Mouse (Mus musculus) A20 (cell line): ENCODE data around the gene Zcchc12.

ENCODE experiments used
- DNase-seq: peaks from one replicate; pipeline ENCODE4 v3.0.0-alpha.2; 2011; ENCODE audit warnings: low read depth, low spot score

The Zcchc12 gene

GRCm38 (mm10) chrX:36195736-36196525, at the start of gene Zcchc12:
TSS of gene Zcchc12 (plus strand) at chrX:36195904.
- no peak for DNase-seq

- no peak for DNase-seq
These were observed 49.0 kb upstream of the Zcchc12 start for GRCm38 (mm10) chrX:36146746-36147145.

GRCm38 (mm10) chrX:36150100-36150499, 45.6 kb upstream of the Zcchc12 start:
- DNase-seq: no peak

DNA sequence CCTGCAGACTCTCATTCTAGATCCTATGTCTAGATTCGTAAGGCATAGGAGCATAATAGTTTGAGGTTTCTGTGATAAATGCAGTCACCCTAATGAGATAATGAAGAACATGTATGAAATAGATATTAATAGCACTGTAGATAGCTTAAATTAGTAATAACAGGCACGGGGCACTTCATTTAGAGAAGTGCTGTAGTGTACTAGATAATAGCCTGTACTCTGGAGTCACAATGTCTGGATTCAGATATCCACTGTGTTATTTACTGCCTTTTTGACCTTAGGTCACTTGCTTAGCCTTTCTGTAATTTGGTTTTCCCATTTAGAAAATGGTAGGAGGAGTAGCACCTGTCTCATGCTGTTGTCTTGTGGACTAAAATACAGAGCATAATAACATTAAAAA, 39.0 kb upstream of the Zcchc12 start:
- DNase-seq: no peak

DNA sequence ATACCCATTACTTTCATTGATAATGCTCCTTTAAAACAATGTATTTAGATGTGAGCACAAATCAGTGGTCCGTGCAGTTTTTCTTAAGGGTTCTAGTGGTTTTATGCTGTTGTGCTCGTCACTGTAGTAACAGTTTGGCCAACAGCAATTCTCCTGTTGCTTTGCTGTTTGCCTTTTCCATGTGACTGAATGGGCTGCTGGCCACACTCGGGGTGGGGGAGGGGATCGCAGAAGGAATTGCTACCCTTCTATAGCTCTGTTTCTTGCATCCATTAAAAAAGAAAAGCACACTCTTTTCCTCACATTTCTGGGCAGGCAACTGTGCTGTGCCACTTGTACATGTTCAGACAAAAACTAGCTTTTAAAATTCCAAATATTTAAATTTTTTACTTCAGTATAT, 34.1 kb upstream of the Zcchc12 start:
- DNase-seq: no peak

DNA sequence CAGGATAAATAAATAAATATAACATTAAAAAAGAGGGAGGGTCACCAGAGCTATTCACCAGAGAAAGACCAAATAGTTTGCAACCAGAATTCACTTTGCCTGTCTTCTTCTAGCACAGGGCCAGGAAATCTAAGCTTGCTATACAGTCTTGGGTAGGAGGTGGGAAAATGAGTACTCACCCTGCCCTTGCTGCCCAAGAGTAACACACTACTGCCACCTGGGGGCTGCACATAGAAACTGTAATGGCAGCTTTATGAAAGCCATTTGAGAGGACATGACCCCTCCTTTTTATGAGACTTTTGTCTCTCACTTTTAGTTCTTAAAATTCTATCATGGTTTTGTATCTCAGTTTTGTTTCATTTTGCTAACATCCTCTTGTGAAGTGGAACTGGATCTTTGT, 12.1 kb upstream of the Zcchc12 start:
- DNase-seq: peak; percentile 38

GRCm38 (mm10) chrX:36186036-36186435, 9.7 kb upstream of the Zcchc12 start:
- no peak for DNase-seq

GRCm38 (mm10) chrX:36186443-36186842, 9.3 kb upstream of the Zcchc12 start:
- DNase-seq: no peak

DNA sequence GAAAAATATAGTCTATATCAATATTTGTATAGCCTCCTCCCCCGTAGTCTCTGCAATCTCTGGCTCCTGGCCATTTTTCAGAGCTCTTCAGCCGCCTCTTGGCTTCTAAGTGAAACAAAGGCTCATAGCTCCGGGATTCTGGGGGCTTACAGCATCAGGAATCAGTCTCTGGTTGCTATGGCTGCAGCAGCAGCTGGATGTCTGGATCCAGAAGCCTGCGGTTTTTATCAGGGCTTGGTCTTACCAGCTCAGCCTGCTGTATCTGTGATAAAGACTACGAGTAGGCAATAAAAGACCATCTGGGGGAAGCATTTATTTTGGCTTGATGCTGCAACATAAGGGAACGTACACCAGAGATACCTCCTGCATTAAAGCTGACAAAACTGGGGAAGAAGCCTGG, 1.8 kb upstream of the Zcchc12 start:
- DNase-seq: no peak

GRCm38 (mm10) chrX:36209554-36209953, 13.8 kb downstream of the Zcchc12 start:
- peak; percentile 5 for DNase-seq

DNA sequence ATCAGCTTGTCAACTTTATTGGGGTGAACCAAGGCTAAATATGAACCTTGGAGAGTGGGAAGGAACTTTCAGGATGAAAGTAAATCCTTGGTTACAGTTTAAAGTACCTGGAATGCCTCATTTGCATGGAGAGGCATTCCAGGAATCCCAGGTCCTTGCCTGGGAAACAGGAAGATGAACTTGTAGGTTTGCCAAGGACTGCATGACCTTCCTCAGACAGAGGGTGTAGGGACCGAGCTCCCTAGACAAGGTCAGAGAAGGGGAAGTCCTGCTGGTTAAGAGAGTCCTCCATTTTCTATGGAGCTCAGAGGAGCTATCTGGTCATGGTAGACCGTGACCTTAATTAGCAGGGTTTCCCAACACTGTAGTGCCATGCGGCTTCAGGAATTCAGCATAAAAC, 15.5 kb downstream of the Zcchc12 start:
- no peak for DNase-seq

- DNase-seq: peak; percentile 26
These were observed 25.7 kb downstream of the Zcchc12 start for GRCm38 (mm10) chrX:36221366-36221765.

- peak; percentile 56 for DNase-seq
These were observed 30.1 kb downstream of the Zcchc12 start for GRCm38 (mm10) chrX:36225777-36226176.

GRCm38 (mm10) chrX:36226577-36226976, 30.9 kb downstream of the Zcchc12 start:
- DNase-seq: peak; percentile 34

- DNase-seq: no peak
These were observed 33.2 kb downstream of the Zcchc12 start for GRCm38 (mm10) chrX:36228861-36229260.

GRCm38 (mm10) chrX:36229273-36229672, 33.6 kb downstream of the Zcchc12 start:
- DNase-seq: no peak

DNA sequence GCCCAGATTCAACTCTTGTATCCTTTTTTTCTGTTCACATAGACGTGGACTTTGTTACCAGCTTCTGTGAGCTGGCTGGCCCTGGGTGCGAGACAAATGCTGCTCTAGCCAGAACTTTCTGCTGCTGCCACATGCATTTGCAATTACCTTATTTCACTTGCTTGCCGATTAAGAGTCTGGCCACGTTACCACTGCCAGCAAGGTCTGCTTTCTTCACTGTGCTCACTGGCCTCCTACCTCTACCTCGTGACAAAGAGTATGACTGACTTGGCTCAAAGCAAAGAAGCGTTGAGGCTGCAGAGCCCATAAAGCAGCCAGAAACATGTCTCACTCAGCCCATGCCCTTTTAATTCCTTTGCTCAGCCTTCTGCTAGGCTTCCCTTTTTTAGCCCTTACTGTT, 39.9 kb downstream of the Zcchc12 start:
- DNase-seq: no peak
